Mouse (Mus musculus): ENCODE results near the gene 4930412O13Rik. TPM values are rescaled to one million over a fixed set of nuclear protein-coding genes. Genes with fewer than 3 reads are reported as not detected.

The 4930412O13Rik gene
- polyA plus RNA-seq, 1 experiment from 2014 or later = 1.7 TPM

GRCm38 (mm10) chr2:9871798-9872197, 9.3 kb upstream of the 4930412O13Rik start:
- peak overlapping the region; percentile 45 for H3K4me3 ChIP-seq (replicated peaks; ENCODE audit: low read depth, low read length)
- no peaks in the 10 kb centered on the region for H3K4me1 ChIP-seq (ENCODE audit: control insufficient read depth, insufficient read depth, low read length)
- H3K9me3 ChIP-seq (ENCODE audit: control insufficient read depth, low read length) = no peaks in the 10 kb centered on the region
- ATAC-seq (ENCODE audit: low FRiP score, low TSS enrichment) (no peak), DNase-seq (no peak)
- 11% methylated on average over 6 of the region's 6 CpGs for WGBS
- H3K36me3 ChIP-seq (ENCODE audit: control insufficient read depth, insufficient read depth, low read length) = 0 out of 2 replicates have a peak, but pooled peaks cover 9% of the 10 kb centered on the region
- H3K9ac ChIP-seq (replicated peaks; ENCODE audit: low read length) = peak overlapping the region; percentile 72
- peak overlapping the region; percentile 65 for H3K4me2 ChIP-seq (ENCODE audit: low read length)
- H3K27me3 ChIP-seq (ENCODE audit: control insufficient read depth, insufficient read depth, low read length) = peaks cover 56% of the 10 kb centered on the region
- H3K27ac ChIP-seq (replicated peaks; ENCODE audit: low read depth, low read length) = peak overlapping the region; percentile 87

- ATAC-seq (ENCODE audit: low FRiP score, low TSS enrichment) = no peak
- peak overlapping the region; percentile 65 for H3K4me2 ChIP-seq (ENCODE audit: low read length)
- no peaks in the 10 kb centered on the region for H3K4me1 ChIP-seq (ENCODE audit: control insufficient read depth, insufficient read depth, low read length)
- DNase-seq = peak; percentile 35
- peaks cover 61% of the 10 kb centered on the region for H3K27me3 ChIP-seq (ENCODE audit: control insufficient read depth, insufficient read depth, low read length)
- H3K36me3 ChIP-seq (ENCODE audit: control insufficient read depth, insufficient read depth, low read length) = 0 out of 2 replicates have a peak, but pooled peaks cover 9% of the 10 kb centered on the region
- H3K4me3 ChIP-seq (replicated peaks; ENCODE audit: low read depth, low read length) = peak overlapping the region; percentile 45
- 2% methylated on average over 12 of the region's 12 CpGs for WGBS
- H3K9me3 ChIP-seq (ENCODE audit: control insufficient read depth, low read length) = no peaks in the 10 kb centered on the region
- peak overlapping the region; percentile 72 for H3K9ac ChIP-seq (replicated peaks; ENCODE audit: low read length)
- H3K27ac ChIP-seq (replicated peaks; ENCODE audit: low read depth, low read length) = peak overlapping the region; percentile 87
Measured at GRCm38 (mm10) chr2:9872682-9873081, 8.4 kb upstream of the 4930412O13Rik start.

- WGBS = 9% methylated on average over 2 of the region's 2 CpGs
- H3K27ac ChIP-seq (replicated peaks; ENCODE audit: low read depth, low read length) = peak overlapping the region; percentile 87
- peak overlapping the region; percentile 72 for H3K9ac ChIP-seq (replicated peaks; ENCODE audit: low read length)
- no peaks in the 10 kb centered on the region for H3K9me3 ChIP-seq (ENCODE audit: control insufficient read depth, low read length)
- no peak for DNase-seq
- peaks cover 67% of the 10 kb centered on the region for H3K27me3 ChIP-seq (ENCODE audit: control insufficient read depth, insufficient read depth, low read length)
- H3K4me3 ChIP-seq (replicated peaks; ENCODE audit: low read depth, low read length) = peak overlapping the region; percentile 45
- 0 out of 2 replicates have a peak, but pooled peaks cover 9% of the 10 kb centered on the region for H3K36me3 ChIP-seq (ENCODE audit: control insufficient read depth, insufficient read depth, low read length)
- H3K4me2 ChIP-seq (ENCODE audit: low read length) = peak overlapping the region; percentile 65
- H3K4me1 ChIP-seq (ENCODE audit: control insufficient read depth, insufficient read depth, low read length) = no peaks in the 10 kb centered on the region
- ATAC-seq (ENCODE audit: low FRiP score, low TSS enrichment) = no peak
Measured at GRCm38 (mm10) chr2:9873757-9874156, 7.3 kb upstream of the 4930412O13Rik start.

- Histone ChIP-seq H3K4me3 (replicated peaks; ENCODE audit: low read depth, low read length) (peak overlapping the region; percentile 45), H3K9me3 (ENCODE audit: control insufficient read depth, low read length) (no peaks in the 10 kb centered on the region), H3K4me1 (ENCODE audit: control insufficient read depth, insufficient read depth, low read length) (no peaks in the 10 kb centered on the region), H3K9ac (replicated peaks; ENCODE audit: low read length) (peak overlapping the region; percentile 72), H3K27ac (replicated peaks; ENCODE audit: low read depth, low read length) (peak overlapping the region; percentile 87), H3K36me3 (ENCODE audit: control insufficient read depth, insufficient read depth, low read length) (0 out of 2 replicates have a peak, but pooled peaks cover 9% of the 10 kb centered on the region), H3K4me2 (ENCODE audit: low read length) (peak overlapping the region; percentile 65), H3K27me3 (ENCODE audit: control insufficient read depth, insufficient read depth, low read length) (peaks cover 74% of the 10 kb centered on the region)
- peak; percentile 22 for DNase-seq
- 2% methylated on average over 39 of the region's 39 CpGs for WGBS
- ATAC-seq (ENCODE audit: low FRiP score, low TSS enrichment) = no peak
Measured at GRCm38 (mm10) chr2:9874467-9875219, 6.4 kb upstream of the 4930412O13Rik start.

GRCm38 (mm10) chr2:9875220-9875619, 5.8 kb upstream of the 4930412O13Rik start:
- ATAC-seq (ENCODE audit: low FRiP score, low TSS enrichment) (no peak), DNase-seq (peak; percentile 45)
- peaks cover 79% of the 10 kb centered on the region for H3K27me3 ChIP-seq (ENCODE audit: control insufficient read depth, insufficient read depth, low read length)
- H3K9me3 ChIP-seq (ENCODE audit: control insufficient read depth, low read length) = no peaks in the 10 kb centered on the region
- peak overlapping the region; percentile 87 for H3K27ac ChIP-seq (replicated peaks; ENCODE audit: low read depth, low read length)
- H3K36me3 ChIP-seq (ENCODE audit: control insufficient read depth, insufficient read depth, low read length) = 0 out of 2 replicates have a peak, but pooled peaks cover 9% of the 10 kb centered on the region
- H3K4me2 ChIP-seq (ENCODE audit: low read length) = peak overlapping the region; percentile 65
- 1% methylated on average over 4 of the region's 4 CpGs for WGBS
- peak overlapping the region; percentile 72 for H3K9ac ChIP-seq (replicated peaks; ENCODE audit: low read length)
- H3K4me3 ChIP-seq (replicated peaks; ENCODE audit: low read depth, low read length) = peak overlapping the region; percentile 45
- H3K4me1 ChIP-seq (ENCODE audit: control insufficient read depth, insufficient read depth, low read length) = no peaks in the 10 kb centered on the region

- no peak for ATAC-seq (ENCODE audit: low FRiP score, low TSS enrichment)
- Histone ChIP-seq H3K9ac (replicated peaks; ENCODE audit: low read length) (peak overlapping the region; percentile 72), H3K4me1 (ENCODE audit: control insufficient read depth, insufficient read depth, low read length) (peaks cover 1% of the 10 kb centered on the region; the same call in 1 of the 2 replicates), H3K4me3 (replicated peaks; ENCODE audit: low read depth, low read length) (peak overlapping the region; percentile 45), H3K9me3 (ENCODE audit: control insufficient read depth, low read length) (no peaks in the 10 kb centered on the region), H3K27ac (replicated peaks; ENCODE audit: low read depth, low read length) (peak overlapping the region; percentile 87), H3K4me2 (ENCODE audit: low read length) (peak overlapping the region; percentile 65), H3K27me3 (ENCODE audit: control insufficient read depth, insufficient read depth, low read length) (peaks cover 83% of the 10 kb centered on the region), H3K36me3 (ENCODE audit: control insufficient read depth, insufficient read depth, low read length) (0 out of 2 replicates have a peak, but pooled peaks cover 9% of the 10 kb centered on the region)
- DNase-seq = peak; percentile 39
- WGBS = 5% methylated on average over 12 of the region's 12 CpGs
Measured at GRCm38 (mm10) chr2:9875676-9876357, 5.2 kb upstream of the 4930412O13Rik start.

- H3K9ac ChIP-seq (replicated peaks; ENCODE audit: low read length) = peak overlapping the region; percentile 72
- peaks cover 81% of the 10 kb centered on the region for H3K27me3 ChIP-seq (ENCODE audit: control insufficient read depth, insufficient read depth, low read length)
- WGBS = under 1% methylated on average over 31 of the region's 31 CpGs
- DNase-seq (peak; percentile 47), ATAC-seq (ENCODE audit: low FRiP score, low TSS enrichment) (no peak)
- peak overlapping the region; percentile 65 for H3K4me2 ChIP-seq (ENCODE audit: low read length)
- H3K27ac ChIP-seq (replicated peaks; ENCODE audit: low read depth, low read length) = peak overlapping the region; percentile 87
- H3K4me1 ChIP-seq (ENCODE audit: control insufficient read depth, insufficient read depth, low read length) = peaks cover 8% of the 10 kb centered on the region; the same call in 1 of the 2 replicates
- peak overlapping the region; percentile 45 for H3K4me3 ChIP-seq (replicated peaks; ENCODE audit: low read depth, low read length)
- no peaks in the 10 kb centered on the region for H3K9me3 ChIP-seq (ENCODE audit: control insufficient read depth, low read length)
- 0 out of 2 replicates have a peak, but pooled peaks cover 9% of the 10 kb centered on the region for H3K36me3 ChIP-seq (ENCODE audit: control insufficient read depth, insufficient read depth, low read length)
Measured at GRCm38 (mm10) chr2:9876621-9877325, 4.3 kb upstream of the 4930412O13Rik start.

- H3K27me3 ChIP-seq (ENCODE audit: control insufficient read depth, insufficient read depth, low read length) = peaks cover 81% of the 10 kb centered on the region
- H3K27ac ChIP-seq (replicated peaks; ENCODE audit: low read depth, low read length) = peak overlapping the region; percentile 87
- peak overlapping the region; percentile 45 for H3K4me3 ChIP-seq (replicated peaks; ENCODE audit: low read depth, low read length)
- 1% methylated on average over 35 of the region's 35 CpGs for WGBS
- ATAC-seq (ENCODE audit: low FRiP score, low TSS enrichment) (no peak), DNase-seq (peak; percentile 35)
- peak overlapping the region; percentile 72 for H3K9ac ChIP-seq (replicated peaks; ENCODE audit: low read length)
- peak overlapping the region; percentile 65 for H3K4me2 ChIP-seq (ENCODE audit: low read length)
- H3K9me3 ChIP-seq (ENCODE audit: control insufficient read depth, low read length) = no peaks in the 10 kb centered on the region
- 0 out of 2 replicates have a peak, but pooled peaks cover 9% of the 10 kb centered on the region for H3K36me3 ChIP-seq (ENCODE audit: control insufficient read depth, insufficient read depth, low read length)
- H3K4me1 ChIP-seq (ENCODE audit: control insufficient read depth, insufficient read depth, low read length) = peaks cover 8% of the 10 kb centered on the region; the same call in 1 of the 2 replicates
Measured at GRCm38 (mm10) chr2:9877326-9877690, 3.7 kb upstream of the 4930412O13Rik start.

Measured in midbrain, embryonic 14.5 days (tissue).